Mouse (Mus musculus): ENCODE data around the gene Ctrc. TPM values are rescaled to one million over a fixed set of nuclear protein-coding genes. Genes with fewer than 3 reads are reported as not detected.
A peak's percentile ranks its signal among the peaks of the same experiment; 100 is the strongest.
"Not testable (repeated sequence)": the region's sequence is repeated elsewhere in the genome, so short reads cannot be mapped to it uniquely, and the experiment has no call there.

The Ctrc gene
- polyA plus RNA-seq, 1 experiment from 2014 or later: 0.45 TPM

DNA sequence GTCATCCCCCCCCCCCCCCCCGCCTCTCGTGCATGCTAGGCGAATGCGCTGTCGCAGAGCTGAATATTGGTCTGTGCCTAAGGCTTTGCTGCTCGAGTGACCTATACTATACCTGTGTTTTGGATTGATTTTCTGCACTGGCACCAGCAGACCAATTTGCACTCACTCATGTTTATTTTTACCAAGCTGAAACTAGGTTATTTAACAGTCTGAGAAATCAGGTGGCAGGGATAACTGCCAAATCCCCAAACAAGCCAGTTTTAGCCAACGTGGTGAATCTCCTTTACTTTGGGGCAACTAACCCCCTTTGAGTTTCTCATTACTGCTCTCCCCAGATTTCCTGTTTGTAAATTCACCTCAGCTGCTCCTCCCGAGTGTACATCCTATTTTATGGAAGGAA lies 54.2 kb downstream of the Ctrc start:
- 85% methylated on average over 8 of the region's 8 CpGs for WGBS

DNA sequence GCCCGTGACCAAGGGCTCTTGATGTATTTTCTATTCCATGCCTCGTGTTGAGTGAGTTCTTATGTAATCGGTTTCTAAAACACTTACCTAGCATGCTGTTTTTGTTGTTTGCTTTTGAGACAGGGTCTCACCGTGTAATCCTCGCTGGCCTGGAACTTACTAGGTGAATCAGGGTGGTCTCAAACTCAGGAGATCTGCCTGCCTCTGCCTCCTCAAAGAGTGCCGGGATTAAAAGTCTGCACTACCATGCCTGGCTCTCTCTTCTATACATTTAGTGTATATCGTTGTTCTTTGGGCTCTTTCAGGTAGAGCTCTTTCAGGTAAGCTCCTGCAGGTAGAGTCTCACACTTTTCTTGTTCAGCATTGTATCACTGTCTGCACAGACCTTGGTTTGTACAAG lies 54.7 kb downstream of the Ctrc start:
- no peak overlapping the region for H3K27ac ChIP-seq
- no peaks in the 10 kb centered on the region for H3K27me3 ChIP-seq (replicated peaks)

More for the DNA sequence above, 54.2 kb downstream of the Ctrc start:
- Histone ChIP-seq H3K27me3 (replicated peaks) (no peaks in the 10 kb centered on the region), H3K27ac (no peak overlapping the region), H3K4me2 (replicated peaks) (no peak overlapping the region), H3K36me3 (peaks cover 3% of the 10 kb centered on the region; the same call in 1 of the 2 replicates), H3K4me1 (replicated peaks) (peaks cover 24% of the 10 kb centered on the region), H3K4me3 (replicated peaks) (no peak overlapping the region), H3K9me3 (no peaks in the 10 kb centered on the region), H3K9ac (no peak overlapping the region)
- ATAC-seq: no peak

DNA sequence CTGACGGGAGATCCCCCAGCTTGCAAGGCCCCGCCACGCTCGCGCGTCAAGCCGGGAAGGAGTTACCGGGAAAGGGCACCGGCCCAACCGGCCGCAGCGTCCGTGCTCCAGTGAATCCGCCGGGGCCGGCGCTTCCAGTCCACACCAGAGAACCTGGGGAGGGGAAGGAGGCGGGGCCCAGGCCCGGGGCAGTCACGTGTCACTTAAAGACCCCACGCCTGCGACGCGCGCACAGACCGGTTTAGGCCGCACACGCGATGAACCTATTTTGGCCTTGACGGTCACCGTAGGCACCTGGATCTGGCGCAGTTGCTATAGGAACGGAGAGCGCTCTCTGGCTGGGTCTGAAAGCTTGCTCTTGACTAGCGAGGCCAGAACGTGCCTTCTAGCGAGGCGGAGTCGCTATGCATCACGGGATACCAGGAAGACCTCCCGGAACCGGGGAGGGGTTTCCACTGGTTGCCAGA lies 55.6 kb downstream of the Ctrc start, which contains the start of gene Dnajc16:
TSS of gene Dnajc16 (minus strand) at position 408 of the 467 bp plus-strand sequence.
- H3K4me1 ChIP-seq (replicated peaks): peaks cover 19% of the 10 kb centered on the region

More for the DNA sequence above, 54.7 kb downstream of the Ctrc start:
- Histone ChIP-seq H3K36me3 (no peaks in the 10 kb centered on the region; the same call in 1 of the 2 replicates), H3K4me2 (replicated peaks) (no peak overlapping the region), H3K9me3 (no peaks in the 10 kb centered on the region), H3K4me1 (replicated peaks) (peaks cover 24% of the 10 kb centered on the region), H3K4me3 (replicated peaks) (no peak overlapping the region), H3K9ac (no peak overlapping the region)
- no peak for ATAC-seq
- WGBS: 90% methylated on average over 7 of the region's 7 CpGs

DNA sequence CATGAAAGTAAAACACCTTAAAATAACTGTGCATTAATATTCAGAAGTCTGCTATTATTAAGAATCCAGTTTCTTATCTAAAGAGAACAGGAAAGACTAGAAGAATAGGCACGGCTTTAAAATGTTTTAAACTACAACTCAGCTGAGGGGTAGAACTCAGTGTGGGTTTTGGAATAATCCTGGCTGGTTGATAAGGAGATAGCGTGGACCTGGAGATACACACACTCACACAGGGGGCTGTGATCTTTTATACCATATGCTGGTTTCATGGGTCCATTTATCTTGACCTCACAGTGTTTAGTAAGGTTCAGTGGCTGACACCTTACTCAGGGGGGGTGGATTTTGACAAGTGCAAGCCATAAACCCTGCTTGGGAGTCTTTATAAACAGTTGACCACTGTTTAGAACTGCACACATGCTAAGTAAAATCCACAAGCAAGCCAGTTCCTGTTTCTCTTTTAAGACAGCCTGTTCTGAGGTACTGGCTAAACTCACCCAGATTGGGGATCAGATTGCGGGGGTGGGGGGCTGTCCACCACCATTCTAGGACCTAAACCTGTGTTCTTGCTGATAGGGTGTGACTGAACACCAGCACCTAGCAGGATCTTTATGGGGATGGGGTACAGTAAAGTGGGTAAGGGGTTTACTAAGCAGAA lies 56.5 kb downstream of the Ctrc start:
- no peak for ATAC-seq
- Histone ChIP-seq H3K27me3 (replicated peaks) (no peaks in the 10 kb centered on the region), H3K27ac (peak overlapping the region; percentile 76), H3K9me3 (no peaks in the 10 kb centered on the region), H3K4me2 (replicated peaks) (peak overlapping the region; percentile 82), H3K4me3 (replicated peaks) (peak overlapping the region; percentile 90), H3K9ac (peak overlapping the region; percentile 73), H3K36me3 (peaks cover 3% of the 10 kb centered on the region; the same call in 1 of the 2 replicates), H3K4me1 (replicated peaks) (peaks cover 11% of the 10 kb centered on the region; the same call in 1 of the 2 replicates)
- WGBS: 33% methylated on average over 3 of the region's 3 CpGs

More for the DNA sequence above, 55.6 kb downstream of the Ctrc start, which contains the start of gene Dnajc16:
- peak; percentile 85 for ATAC-seq
- Histone ChIP-seq H3K36me3 (peaks cover under 1% of the 10 kb centered on the region; the same call in 1 of the 2 replicates), H3K4me3 (replicated peaks) (peak within 1 kb of the TSS; percentile 90), H3K4me2 (replicated peaks) (peak within 1 kb of the TSS; percentile 82), H3K9me3 (no peaks in the 10 kb centered on the region), H3K9ac (peak within 1 kb of the TSS; percentile 73), H3K27me3 (replicated peaks) (no peaks in the 10 kb centered on the region), H3K27ac (peak within 1 kb of the TSS; percentile 76)
- under 1% methylated on average over 42 of the region's 42 CpGs for WGBS

DNA sequence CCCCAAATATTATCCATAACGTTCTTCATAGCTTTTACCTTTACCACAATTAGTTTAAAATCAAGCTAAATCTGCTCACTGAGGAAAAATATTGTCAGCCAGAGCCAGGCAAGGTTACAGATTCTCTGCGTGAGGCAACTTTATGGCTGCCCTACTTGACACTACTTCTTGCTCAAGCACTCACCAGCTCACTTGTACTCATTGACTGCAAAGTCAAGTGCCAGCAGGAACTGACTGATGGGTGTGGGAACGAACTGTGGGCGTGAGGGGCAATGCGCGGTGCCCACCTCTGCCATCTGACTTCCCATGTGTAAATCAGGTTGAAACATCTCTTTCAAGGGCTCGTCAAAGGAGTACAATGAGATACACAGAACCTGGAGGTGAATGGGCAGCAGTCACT lies 58.7 kb downstream of the Ctrc start:
- 89% methylated on average over 7 of the region's 7 CpGs for WGBS
- Histone ChIP-seq H3K27ac (no peak overlapping the region), H3K9me3 (no peaks in the 10 kb centered on the region), H3K27me3 (replicated peaks) (no peaks in the 10 kb centered on the region), H3K4me2 (replicated peaks) (no peak overlapping the region), H3K9ac (no peak overlapping the region), H3K4me3 (replicated peaks) (no peak overlapping the region), H3K4me1 (replicated peaks) (peaks cover 11% of the 10 kb centered on the region; the same call in 1 of the 2 replicates), H3K36me3 (peaks cover 3% of the 10 kb centered on the region; the same call in 1 of the 2 replicates)
- no peak for ATAC-seq

DNA sequence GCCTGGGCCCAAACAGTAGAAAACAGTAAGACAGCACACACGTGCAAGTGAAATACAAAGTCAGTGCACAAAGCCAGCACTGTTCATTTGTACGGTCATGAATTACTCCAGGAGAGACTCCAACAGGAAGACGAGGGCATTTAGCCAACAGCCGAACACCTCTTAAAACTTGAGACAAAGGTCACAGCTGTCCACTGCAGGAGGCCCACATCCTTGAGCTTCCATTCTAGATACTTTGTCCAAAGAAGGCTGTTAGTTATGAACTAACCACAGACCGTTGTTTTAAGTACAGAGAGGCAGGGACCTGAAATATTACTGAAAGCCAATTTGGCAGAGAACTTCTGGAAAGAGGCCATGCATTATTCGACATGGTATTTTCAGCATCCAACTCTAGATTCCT lies 59.1 kb downstream of the Ctrc start:
- Histone ChIP-seq H3K4me2 (replicated peaks) (no peak overlapping the region), H3K9me3 (no peaks in the 10 kb centered on the region), H3K36me3 (peaks cover 3% of the 10 kb centered on the region; the same call in 1 of the 2 replicates), H3K4me1 (replicated peaks) (peaks cover 7% of the 10 kb centered on the region; the same call in 1 of the 2 replicates), H3K27ac (no peak overlapping the region), H3K9ac (no peak overlapping the region), H3K4me3 (replicated peaks) (no peak overlapping the region), H3K27me3 (replicated peaks) (no peaks in the 10 kb centered on the region)
- no peak for ATAC-seq
- WGBS: 67% methylated on average over 6 of the region's 6 CpGs

DNA sequence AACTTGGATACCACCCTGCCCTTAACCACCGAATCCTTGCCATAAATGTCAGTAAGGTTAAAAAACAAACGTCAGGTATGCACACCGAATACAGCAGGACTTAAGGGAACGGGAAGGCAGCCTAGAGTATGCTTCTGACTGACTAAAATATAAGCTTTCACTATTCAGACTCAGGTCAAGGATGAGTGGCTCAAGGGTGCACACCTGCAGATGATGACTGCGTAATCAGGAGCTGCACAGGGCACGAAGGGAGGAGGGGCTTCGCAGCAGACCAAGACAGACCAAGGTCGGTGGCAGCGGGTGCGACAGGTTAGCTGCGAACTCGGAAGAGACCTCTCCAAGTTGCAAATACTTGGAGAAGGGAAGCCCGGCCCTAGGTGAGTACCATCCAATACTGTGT lies 60.0 kb downstream of the Ctrc start:
- no peaks in the 10 kb centered on the region for H3K9me3 ChIP-seq
- peaks cover 10% of the 10 kb centered on the region; the same call in 1 of the 2 replicates for H3K36me3 ChIP-seq
- 88% methylated on average over 13 of the region's 13 CpGs for WGBS
- no peak overlapping the region for H3K4me3 ChIP-seq (replicated peaks)
- no peak for ATAC-seq
- no peak overlapping the region for H3K27ac ChIP-seq
- H3K4me2 ChIP-seq (replicated peaks): no peak overlapping the region
- H3K4me1 ChIP-seq (replicated peaks): 0 out of 2 replicates have a peak, but pooled peaks cover 7% of the 10 kb centered on the region
- H3K9ac ChIP-seq: no peak overlapping the region
- no peaks in the 10 kb centered on the region for H3K27me3 ChIP-seq (replicated peaks)

DNA sequence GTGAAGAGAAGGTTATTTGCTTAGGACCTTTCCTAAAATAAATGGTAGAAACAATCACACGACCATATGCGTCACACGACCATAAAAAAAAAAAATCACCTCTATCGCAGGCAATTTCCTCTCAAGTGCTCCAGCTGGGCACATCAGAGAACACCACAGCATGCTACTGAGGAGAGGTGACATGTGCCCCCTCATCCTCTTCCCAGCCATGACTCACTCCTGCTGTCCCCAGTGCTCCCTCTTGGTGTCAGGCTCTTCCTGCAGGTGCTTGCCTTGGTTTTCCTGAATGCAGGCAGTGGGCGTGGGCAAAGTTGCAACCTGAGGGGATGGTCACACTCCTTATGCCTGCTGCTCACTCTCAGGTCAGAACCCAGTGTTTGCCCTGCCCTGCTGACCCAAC lies 61.3 kb downstream of the Ctrc start:
- no peaks in the 10 kb centered on the region for H3K9me3 ChIP-seq
- no peak overlapping the region for H3K4me2 ChIP-seq (replicated peaks)
- no peak overlapping the region for H3K4me3 ChIP-seq (replicated peaks)
- H3K36me3 ChIP-seq: peaks cover 14% of the 10 kb centered on the region; the same call in 1 of the 2 replicates
- 0 out of 2 replicates have a peak, but pooled peaks cover 3% of the 10 kb centered on the region for H3K4me1 ChIP-seq (replicated peaks)
- H3K9ac ChIP-seq: no peak overlapping the region
- no peaks in the 10 kb centered on the region for H3K27me3 ChIP-seq (replicated peaks)
- no peak overlapping the region for H3K27ac ChIP-seq
- WGBS: 67% methylated on average over 5 of the region's 5 CpGs
- ATAC-seq: no peak

DNA sequence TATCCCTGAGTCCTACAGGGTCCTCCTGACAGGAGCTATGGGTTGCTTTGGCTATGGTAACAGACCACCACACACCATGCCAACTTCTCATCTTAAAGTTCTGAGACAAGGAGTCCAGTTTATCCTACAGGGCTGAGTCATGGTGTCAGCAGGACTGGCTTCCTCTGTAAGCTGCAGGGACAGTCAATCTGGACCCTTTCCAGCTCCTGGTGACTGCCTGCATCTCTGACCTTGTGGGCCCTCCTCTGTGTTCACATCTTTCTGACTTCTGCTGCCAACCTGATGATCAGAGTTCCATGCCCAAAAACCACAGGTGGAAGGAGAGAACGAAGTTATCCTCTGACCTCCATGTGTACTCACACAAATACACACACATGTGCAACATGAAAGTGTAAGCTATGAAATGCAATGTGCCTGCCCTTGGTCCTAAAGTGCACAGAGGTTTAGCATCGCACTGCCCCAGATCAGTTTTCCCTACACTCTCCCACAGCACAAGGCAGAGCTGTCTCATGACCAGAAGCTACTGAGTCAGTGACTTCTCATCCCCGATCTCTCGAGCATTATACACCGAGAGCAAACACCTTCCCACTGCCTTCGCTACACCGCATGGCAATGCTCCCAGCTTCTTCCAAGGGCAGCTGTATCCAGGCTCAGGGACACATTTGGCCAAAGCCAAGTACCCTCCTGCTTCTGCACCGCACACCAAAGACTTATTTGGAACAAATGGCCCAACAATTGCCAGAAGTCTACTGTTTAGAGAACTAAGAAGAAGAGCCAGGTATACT lies 64.8 kb downstream of the Ctrc start:
- H3K36me3 ChIP-seq: peaks cover 20% of the 10 kb centered on the region
- no peak for ATAC-seq
- H3K27ac ChIP-seq: no peak overlapping the region

DNA sequence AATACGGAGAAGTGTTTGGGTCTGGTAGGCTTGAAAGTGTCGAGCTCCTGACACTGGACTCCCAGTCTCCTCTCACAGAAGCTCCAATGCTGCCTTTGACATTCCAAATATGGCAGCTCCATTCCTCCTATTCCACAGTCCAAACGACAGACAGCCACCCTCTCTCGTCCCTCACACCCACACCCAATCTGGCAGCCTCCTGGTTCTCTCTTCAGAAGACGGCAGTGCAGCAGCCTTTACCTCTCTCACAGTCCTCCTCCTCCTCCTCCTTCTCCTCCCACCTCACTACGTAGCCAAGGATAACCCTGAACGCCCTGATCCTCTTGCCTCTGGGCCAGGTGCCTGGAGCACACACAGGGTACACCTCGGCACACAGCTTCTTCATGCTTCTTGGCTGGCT lies 66.3 kb downstream of the Ctrc start:
- no peak overlapping the region for H3K4me2 ChIP-seq (replicated peaks)
- peaks cover 26% of the 10 kb centered on the region for H3K36me3 ChIP-seq
- H3K4me3 ChIP-seq (replicated peaks): no peak overlapping the region
- H3K27ac ChIP-seq: no peak overlapping the region
- WGBS: 90% methylated on average over 8 of the region's 8 CpGs
- no peaks in the 10 kb centered on the region for H3K4me1 ChIP-seq (replicated peaks)
- no peaks in the 10 kb centered on the region for H3K27me3 ChIP-seq (replicated peaks)
- no peaks in the 10 kb centered on the region for H3K9me3 ChIP-seq
- ATAC-seq: no peak
- H3K9ac ChIP-seq: no peak overlapping the region

More for the DNA sequence above, 64.8 kb downstream of the Ctrc start:
- WGBS: 94% methylated on average over 8 of the region's 8 CpGs
- Histone ChIP-seq H3K4me3 (replicated peaks) (no peak overlapping the region), H3K4me1 (replicated peaks) (no peaks in the 10 kb centered on the region), H3K9ac (no peak overlapping the region), H3K27me3 (replicated peaks) (no peaks in the 10 kb centered on the region), H3K9me3 (no peaks in the 10 kb centered on the region), H3K4me2 (replicated peaks) (no peak overlapping the region)

DNA sequence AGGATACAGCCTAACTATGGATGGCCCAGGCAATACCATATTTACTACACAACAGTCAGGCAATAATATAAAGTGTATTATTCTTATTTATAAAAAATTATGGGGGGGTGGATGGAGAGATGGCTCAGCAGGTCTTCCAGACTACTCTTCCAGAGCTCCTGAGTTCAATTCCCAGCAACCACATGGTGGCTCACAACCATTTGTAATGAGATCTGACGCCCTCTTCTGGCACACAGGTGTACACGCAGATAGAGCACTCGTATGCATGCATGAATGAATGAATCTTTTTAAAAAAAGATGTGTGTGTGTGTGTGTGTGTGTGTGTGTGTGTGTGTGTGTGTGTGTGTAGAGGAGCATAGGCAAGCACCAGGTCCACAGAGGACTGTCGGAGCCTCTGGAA lies 73.1 kb downstream of the Ctrc start:
- H3K36me3 ChIP-seq: peaks cover 28% of the 10 kb centered on the region
- not testable (repeated sequence) for H3K4me2 ChIP-seq (replicated peaks); H3K4me1 ChIP-seq (replicated peaks); H3K27me3 ChIP-seq (replicated peaks); H3K9ac ChIP-seq; H3K27ac ChIP-seq; H3K4me3 ChIP-seq (replicated peaks); H3K9me3 ChIP-seq; ATAC-seq
- WGBS: 81% methylated on average over 4 of the region's 4 CpGs

DNA sequence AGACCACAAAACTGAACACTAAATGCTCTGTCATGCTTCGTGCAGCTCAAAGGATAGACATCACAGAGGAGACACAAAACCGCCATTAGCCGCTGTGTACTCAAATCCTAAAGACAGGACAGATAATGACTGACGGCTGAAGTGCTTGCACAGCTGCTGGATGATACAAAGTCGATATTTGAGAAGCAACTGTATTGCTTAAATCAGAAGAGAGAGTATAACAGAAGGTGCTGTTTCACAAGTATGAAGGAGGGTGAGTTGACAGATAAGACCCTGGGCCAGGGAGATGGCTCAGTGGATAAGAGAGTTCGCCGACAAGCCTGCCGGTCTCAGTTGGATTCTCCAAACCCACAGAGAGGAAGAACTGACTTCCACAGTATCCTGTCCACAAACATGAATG lies 74.3 kb downstream of the Ctrc start:
- Histone ChIP-seq H3K9ac (no peak overlapping the region), H3K4me1 (replicated peaks) (peaks cover 14% of the 10 kb centered on the region), H3K36me3 (peaks cover 27% of the 10 kb centered on the region), H3K9me3 (no peaks in the 10 kb centered on the region), H3K27ac (no peak overlapping the region), H3K4me3 (replicated peaks) (no peak overlapping the region), H3K4me2 (replicated peaks) (no peak overlapping the region), H3K27me3 (replicated peaks) (no peaks in the 10 kb centered on the region)
- ATAC-seq: no peak
- WGBS: 91% methylated on average over 8 of the region's 8 CpGs
